Mouse (Mus musculus): Measurements from ENCODE around the gene Gm20498.

DNA sequence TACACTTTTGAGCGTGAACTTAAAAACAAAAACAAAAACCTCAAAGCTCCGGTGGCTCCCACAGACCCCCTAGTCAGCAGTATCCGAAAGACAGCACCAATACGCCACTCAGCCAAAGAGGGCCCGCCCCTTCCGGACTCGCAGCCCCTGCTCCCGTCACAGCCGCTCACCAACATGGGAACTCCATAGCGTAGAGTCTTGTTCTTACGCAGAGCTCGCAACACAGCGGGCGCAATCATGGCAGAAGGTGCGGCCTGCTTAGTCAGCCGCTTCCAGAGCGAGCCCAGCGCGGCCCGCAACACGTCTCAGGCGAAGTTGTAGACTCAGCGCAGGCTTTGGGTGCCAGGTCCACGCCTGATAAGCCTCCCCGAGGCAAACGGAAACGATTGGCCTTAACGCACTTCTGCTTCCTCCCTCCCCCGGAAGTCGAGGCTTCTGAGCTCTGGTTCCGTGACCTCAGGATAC lies 47.9 kb downstream of the Gm20498 start, which contains the start of gene Cox16:
- no peak for TF ChIP-seq CTCF (IDR thresholded peaks at IDR 0.05; ENCODE audit: extremely low read depth, insufficient read depth, insufficient read length, insufficient replicate concordance)
- TF ChIP-seq POLR2A (IDR thresholded peaks at IDR 0.05; ENCODE audit: low read depth, low read length) = no peak; the same call in 1 of the 2 replicates

Measured in spleen, adult 2 months (tissue).